Mouse (Mus musculus) midbrain, embryonic 15.5 days (tissue): ENCODE results near the gene Itih3. TPM values are rescaled to one million over a fixed set of nuclear protein-coding genes. Genes with fewer than 3 reads are reported as not detected.

Experiments
- ATAC-seq: fragments of 200-750 bp; cut with Nextera tagmentation; replicated peaks from 2 replicates; pipeline ENCODE4 v1.8.0; 2017; ENCODE audit warnings: moderate TSS enrichment
- H3K27ac ChIP-seq: fragments of 300-500 bp; sonication (generic); 2 replicates; pipeline ENCODE4 v1.5.1; 2015; ENCODE audit warnings: mild to moderate bottlenecking, inconsistent platforms
- H3K27me3 ChIP-seq: fragments of 300-500 bp; sonication (generic); replicated peaks from 2 replicates; pipeline ENCODE4 v1.6.1; 2015; ENCODE audit warnings: inconsistent platforms
- H3K36me3 ChIP-seq: fragments of 300-500 bp; sonication (generic); replicated peaks from 2 replicates; pipeline ENCODE4 v1.6.1; 2015; ENCODE audit warnings: inconsistent platforms
- H3K4me1 ChIP-seq: fragments of 300-500 bp; sonication (generic); 2 replicates; pipeline ENCODE4 v1.6.1; 2015; ENCODE audit warnings: inconsistent platforms
- H3K4me2 ChIP-seq: fragments of 300-500 bp; sonication (generic); 2 replicates; pipeline ENCODE4 v1.6.1; 2015; ENCODE audit warnings: inconsistent platforms, mild to moderate bottlenecking, moderate library complexity
- H3K4me3 ChIP-seq: fragments of 300-500 bp; sonication (generic); 2 replicates; pipeline ENCODE4 v1.5.1; 2015; ENCODE audit warnings: mild to moderate bottlenecking, inconsistent platforms
- H3K9ac ChIP-seq: fragments of 300-500 bp; sonication (generic); 2 replicates; pipeline ENCODE4 v1.6.1; 2015; ENCODE audit warnings: mild to moderate bottlenecking, inconsistent platforms
- H3K9me3 ChIP-seq: fragments of 300-500 bp; sonication (generic); 2 replicates; pipeline ENCODE4 v1.6.1; 2016; ENCODE audit warnings: inconsistent platforms
- WGBS: fragments of 180-500 bp; shearing (Covaris S2); methylation state at CpG from one replicate; pipeline ENCODE4 v1.1.7; 2015; ENCODE audit warnings: mixed read lengths; 5-methylcytosine and 5-hydroxymethylcytosine counted together
- polyA plus RNA-seq: library from polyadenylated mRNA; unstranded; fragments of >200 nt; fragmentation: Nextera tagmentation; extraction: Ambion mirVana; gene quantifications from 2 replicates; pipeline ENCODE4 v1.2.1, GENCODE M21; 2015

The Itih3 gene
- polyA plus RNA-seq, 1 experiment from 2014 or later: 1.1 TPM

GRCm38 (mm10) chr14:30886204-30886603 lies 37.4 kb downstream of the Itih3 start, which contains the start of gene Itih4:
Gene Itih4, plus strand, starts transcription at chr14:30886476.
- Histone ChIP-seq H3K4me2 (no peak within 1 kb of the TSS), H3K9me3 (no peaks in the 10 kb centered on the region), H3K4me1 (no peaks in the 10 kb centered on the region), H3K4me3 (no peak within 1 kb of the TSS), H3K27ac (no peak within 1 kb of the TSS), H3K27me3 (no peaks in the 10 kb centered on the region), H3K9ac (no peak within 1 kb of the TSS), H3K36me3 (no peaks in the 10 kb centered on the region)
- no peak for ATAC-seq
- 93% methylated on average over 3 of the region's 3 CpGs for WGBS

- no peak overlapping the region for H3K27ac ChIP-seq
- H3K4me2 ChIP-seq: no peak overlapping the region
- no peaks in the 10 kb centered on the region for H3K36me3 ChIP-seq
- no peaks in the 10 kb centered on the region for H3K4me1 ChIP-seq
- no peak for ATAC-seq
- H3K4me3 ChIP-seq: no peak overlapping the region
- no peaks in the 10 kb centered on the region for H3K9me3 ChIP-seq
- H3K27me3 ChIP-seq: no peaks in the 10 kb centered on the region
- H3K9ac ChIP-seq: no peak overlapping the region
- 15% methylated on average over 3 of the region's 3 CpGs for WGBS
Observed at GRCm38 (mm10) chr14:30885298-30885697, 38.3 kb downstream of the Itih3 start.

GRCm38 (mm10) chr14:30881718-30882108 lies 41.8 kb downstream of the Itih3 start:
- H3K9ac ChIP-seq: no peak overlapping the region
- H3K4me2 ChIP-seq: no peak overlapping the region
- no peaks in the 10 kb centered on the region for H3K36me3 ChIP-seq
- H3K4me1 ChIP-seq: no peaks in the 10 kb centered on the region
- H3K9me3 ChIP-seq: no peaks in the 10 kb centered on the region
- H3K4me3 ChIP-seq: no peak overlapping the region
- no peak for ATAC-seq
- WGBS: 86% methylated on average over 3 of the region's 3 CpGs
- H3K27ac ChIP-seq: no peak overlapping the region
- H3K27me3 ChIP-seq: no peaks in the 10 kb centered on the region

- no peak overlapping the region for H3K9ac ChIP-seq
- 87% methylated on average over 17 of the region's 17 CpGs for WGBS
- no peak overlapping the region for H3K4me2 ChIP-seq
- H3K4me1 ChIP-seq: no peaks in the 10 kb centered on the region
- H3K27ac ChIP-seq: no peak overlapping the region
- no peaks in the 10 kb centered on the region for H3K9me3 ChIP-seq
- no peak for ATAC-seq
- no peak overlapping the region for H3K4me3 ChIP-seq
- no peaks in the 10 kb centered on the region for H3K27me3 ChIP-seq
- H3K36me3 ChIP-seq: no peaks in the 10 kb centered on the region
Observed at GRCm38 (mm10) chr14:30880811-30881717, 42.5 kb downstream of the Itih3 start.

- Histone ChIP-seq H3K27me3 (no peaks in the 10 kb centered on the region), H3K4me2 (no peak overlapping the region), H3K9ac (no peak overlapping the region), H3K4me1 (no peaks in the 10 kb centered on the region), H3K36me3 (no peaks in the 10 kb centered on the region), H3K4me3 (no peak overlapping the region), H3K27ac (no peak overlapping the region), H3K9me3 (no peaks in the 10 kb centered on the region)
- ATAC-seq: no peak
- 71% methylated on average over 8 of the region's 8 CpGs for WGBS
Observed at GRCm38 (mm10) chr14:30880251-30880650, 43.3 kb downstream of the Itih3 start.

- no peaks in the 10 kb centered on the region for H3K9me3 ChIP-seq
- H3K4me3 ChIP-seq: no peak overlapping the region
- H3K27ac ChIP-seq: no peak overlapping the region
- no peak overlapping the region for H3K9ac ChIP-seq
- no peaks in the 10 kb centered on the region for H3K4me1 ChIP-seq
- 67% methylated on average over 9 of the region's 9 CpGs for WGBS
- H3K27me3 ChIP-seq: no peaks in the 10 kb centered on the region
- no peak overlapping the region for H3K4me2 ChIP-seq
- H3K36me3 ChIP-seq: no peaks in the 10 kb centered on the region
- ATAC-seq: no peak
Observed at GRCm38 (mm10) chr14:30879794-30880193, 43.8 kb downstream of the Itih3 start.

GRCm38 (mm10) chr14:30878958-30879571 lies 44.5 kb downstream of the Itih3 start, which contains the start of gene Mustn1:
Gene Mustn1, plus strand, starts transcription at chr14:30879200.
- no peak within 1 kb of the TSS for H3K4me3 ChIP-seq
- no peak for ATAC-seq
- no peak within 1 kb of the TSS for H3K27ac ChIP-seq
- no peaks in the 10 kb centered on the region for H3K9me3 ChIP-seq
- H3K9ac ChIP-seq: no peak within 1 kb of the TSS
- H3K4me2 ChIP-seq: no peak within 1 kb of the TSS
- 78% methylated on average over 11 of the region's 11 CpGs for WGBS
- no peaks in the 10 kb centered on the region for H3K27me3 ChIP-seq
- H3K4me1 ChIP-seq: no peaks in the 10 kb centered on the region
- no peaks in the 10 kb centered on the region for H3K36me3 ChIP-seq

- H3K36me3 ChIP-seq: 0 out of 2 replicates have a peak, but pooled peaks cover 4% of the 10 kb centered on the region
- over 99% methylated on average over 3 of the region's 3 CpGs for WGBS
- no peak for ATAC-seq
- no peak overlapping the region for H3K4me3 ChIP-seq
- H3K27me3 ChIP-seq: no peaks in the 10 kb centered on the region
- H3K4me1 ChIP-seq: no peaks in the 10 kb centered on the region
- no peak overlapping the region for H3K4me2 ChIP-seq
- no peaks in the 10 kb centered on the region for H3K9me3 ChIP-seq
- no peak overlapping the region for H3K27ac ChIP-seq
- H3K9ac ChIP-seq: no peak overlapping the region
Observed at GRCm38 (mm10) chr14:30877827-30878226, 45.7 kb downstream of the Itih3 start.

- ATAC-seq: no peak
- no peaks in the 10 kb centered on the region for H3K4me1 ChIP-seq
- H3K9ac ChIP-seq: no peak overlapping the region
- 90% methylated on average over 10 of the region's 10 CpGs for WGBS
- peaks cover 10% of the 10 kb centered on the region; the same call in 1 of the 2 replicates for H3K36me3 ChIP-seq
- no peak overlapping the region for H3K4me2 ChIP-seq
- H3K27me3 ChIP-seq: no peaks in the 10 kb centered on the region
- H3K9me3 ChIP-seq: no peaks in the 10 kb centered on the region
- no peak overlapping the region for H3K27ac ChIP-seq
- no peak overlapping the region for H3K4me3 ChIP-seq
Observed at GRCm38 (mm10) chr14:30876451-30876850, 47.1 kb downstream of the Itih3 start.

- 78% methylated on average over 9 of the region's 9 CpGs for WGBS
Observed at GRCm38 (mm10) chr14:30875955-30876354, 47.6 kb downstream of the Itih3 start.

GRCm38 (mm10) chr14:30875130-30875865 lies 48.3 kb downstream of the Itih3 start:
- ATAC-seq: no peak
- no peaks in the 10 kb centered on the region for H3K27me3 ChIP-seq
- 91% methylated on average over 12 of the region's 12 CpGs for WGBS
- peaks cover 10% of the 10 kb centered on the region; the same call in 1 of the 2 replicates for H3K36me3 ChIP-seq
- H3K4me1 ChIP-seq: no peaks in the 10 kb centered on the region
- no peak overlapping the region for H3K9ac ChIP-seq
- H3K27ac ChIP-seq: no peak overlapping the region
- H3K4me3 ChIP-seq: no peak overlapping the region
- no peaks in the 10 kb centered on the region for H3K9me3 ChIP-seq
- H3K4me2 ChIP-seq: no peak overlapping the region

More at GRCm38 (mm10) chr14:30875955-30876354, 47.6 kb downstream of the Itih3 start:
- Histone ChIP-seq H3K27me3 (no peaks in the 10 kb centered on the region), H3K4me3 (no peak overlapping the region), H3K9me3 (no peaks in the 10 kb centered on the region), H3K4me1 (no peaks in the 10 kb centered on the region), H3K27ac (no peak overlapping the region), H3K4me2 (no peak overlapping the region), H3K9ac (no peak overlapping the region), H3K36me3 (peaks cover 10% of the 10 kb centered on the region; the same call in 1 of the 2 replicates)
- no peak for ATAC-seq

- Histone ChIP-seq H3K4me1 (no peaks in the 10 kb centered on the region), H3K36me3 (peaks cover 10% of the 10 kb centered on the region; the same call in 1 of the 2 replicates), H3K9me3 (no peaks in the 10 kb centered on the region), H3K9ac (no peak overlapping the region; the same call in 1 of the 2 replicates), H3K4me2 (no peak overlapping the region), H3K27me3 (no peaks in the 10 kb centered on the region), H3K27ac (no peak overlapping the region), H3K4me3 (no peak overlapping the region)
- no peak for ATAC-seq
- 82% methylated on average over 18 of the region's 18 CpGs for WGBS
Observed at GRCm38 (mm10) chr14:30874095-30874700, 49.4 kb downstream of the Itih3 start.
